Mouse (Mus musculus) embryo, embryonic 9.5 days (tissue): ENCODE results near the gene Cnnm2.
"Not testable (repeated sequence)": the region's sequence is repeated elsewhere in the genome, so short reads cannot be mapped to it uniquely, and the experiment has no call there.

Experiments
- DNase-seq: peaks from one replicate; pipeline ENCODE4 v3.0.0-alpha.2; 2017; ENCODE audit errors: extremely low spot score

Cnnm2 gene

DNA sequence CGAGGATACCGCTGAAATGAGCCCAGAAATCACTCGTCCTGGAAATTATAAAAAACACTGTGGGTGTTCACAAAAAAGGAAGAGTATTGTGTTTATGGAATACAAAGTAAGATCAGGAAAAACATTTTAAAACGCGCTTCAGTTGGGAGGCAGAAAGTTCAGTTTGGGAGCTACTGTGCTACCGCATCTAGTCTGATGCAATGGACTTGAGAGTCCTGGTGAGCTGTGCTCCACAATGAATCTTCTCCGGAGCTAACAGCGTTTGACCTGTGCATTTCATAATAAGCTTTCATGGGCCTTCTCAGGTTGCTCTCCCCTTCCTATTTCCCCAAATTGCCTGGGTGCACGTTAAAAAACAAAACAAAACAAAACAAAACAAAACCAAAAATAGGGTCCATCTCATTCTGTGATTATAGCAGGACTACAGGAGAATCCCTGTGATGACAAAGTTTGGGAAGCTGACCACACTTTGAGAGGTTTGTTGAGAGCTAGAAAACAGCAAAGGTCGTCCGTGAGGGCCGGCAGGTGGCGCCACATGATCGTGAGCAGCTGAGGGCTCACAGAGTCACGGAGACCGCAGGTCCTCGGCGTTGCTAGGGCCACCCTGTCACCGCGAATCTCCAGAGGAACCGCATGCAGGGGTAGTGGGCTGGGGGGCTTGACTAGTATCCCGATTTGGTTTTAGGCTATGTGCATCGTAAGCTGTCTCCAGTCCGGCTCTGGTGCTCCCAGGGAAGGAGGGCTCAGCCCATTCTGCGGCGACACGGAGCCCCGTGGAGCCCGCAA is 828 bp upstream of the Cnnm2 start:
- peak; percentile 79 for DNase-seq

DNA sequence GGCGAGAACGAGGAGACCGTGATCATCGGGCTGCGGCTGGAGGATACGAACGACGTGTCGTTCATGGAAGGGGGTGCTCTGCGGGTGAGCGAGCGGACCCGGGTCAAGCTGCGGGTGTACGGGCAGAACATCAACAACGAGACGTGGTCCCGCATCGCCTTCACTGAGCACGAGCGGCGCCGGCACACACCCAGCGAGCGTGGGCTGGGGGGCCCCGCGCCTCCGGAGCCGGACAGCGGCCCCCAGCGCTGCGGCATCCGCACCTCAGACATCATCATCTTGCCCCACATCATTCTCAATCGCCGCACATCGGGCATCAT is 535 bp downstream of the Cnnm2 start:
- no peak for DNase-seq

DNA sequence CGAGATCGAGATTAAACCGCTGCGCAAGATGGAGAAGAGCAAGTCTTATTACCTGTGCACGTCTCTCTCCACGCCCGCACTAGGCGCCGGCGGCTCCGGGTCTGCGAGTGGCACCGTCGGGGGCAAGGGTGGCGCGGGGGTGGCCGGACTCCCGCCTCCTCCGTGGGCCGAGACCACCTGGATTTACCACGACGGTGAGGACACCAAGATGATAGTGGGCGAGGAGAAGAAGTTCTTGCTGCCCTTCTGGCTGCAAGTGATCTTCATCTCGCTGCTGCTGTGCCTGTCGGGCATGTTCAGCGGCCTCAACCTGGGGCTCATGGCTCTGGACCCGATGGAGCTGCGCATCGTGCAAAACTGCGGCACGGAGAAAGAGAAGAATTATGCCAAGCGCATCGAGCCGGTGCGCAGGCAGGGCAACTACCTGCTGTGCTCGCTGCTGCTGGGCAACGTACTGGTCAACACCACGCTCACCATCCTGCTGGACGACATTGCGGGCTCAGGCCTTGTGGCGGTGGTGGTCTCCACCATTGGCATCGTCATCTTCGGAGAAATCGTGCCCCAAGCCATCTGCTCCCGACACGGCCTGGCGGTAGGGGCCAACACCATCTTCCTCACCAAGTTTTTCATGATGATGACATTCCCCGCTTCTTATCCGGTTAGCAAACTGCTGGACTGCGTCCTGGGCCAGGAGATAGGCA is 1.0 kb downstream of the Cnnm2 start:
- peak; percentile 54 for DNase-seq

DNA sequence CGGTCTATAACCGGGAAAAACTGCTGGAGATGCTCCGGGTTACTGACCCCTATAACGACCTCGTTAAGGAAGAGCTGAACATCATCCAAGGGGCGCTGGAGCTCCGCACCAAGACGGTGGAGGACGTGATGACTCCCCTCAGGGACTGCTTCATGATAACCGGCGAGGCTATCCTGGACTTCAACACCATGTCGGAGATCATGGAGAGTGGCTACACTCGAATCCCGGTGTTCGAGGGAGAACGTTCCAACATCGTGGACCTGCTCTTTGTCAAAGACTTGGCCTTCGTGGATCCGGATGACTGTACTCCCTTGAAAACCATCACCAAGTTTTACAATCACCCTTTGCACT is 1.6 kb downstream of the Cnnm2 start:
- no peak for DNase-seq

DNA sequence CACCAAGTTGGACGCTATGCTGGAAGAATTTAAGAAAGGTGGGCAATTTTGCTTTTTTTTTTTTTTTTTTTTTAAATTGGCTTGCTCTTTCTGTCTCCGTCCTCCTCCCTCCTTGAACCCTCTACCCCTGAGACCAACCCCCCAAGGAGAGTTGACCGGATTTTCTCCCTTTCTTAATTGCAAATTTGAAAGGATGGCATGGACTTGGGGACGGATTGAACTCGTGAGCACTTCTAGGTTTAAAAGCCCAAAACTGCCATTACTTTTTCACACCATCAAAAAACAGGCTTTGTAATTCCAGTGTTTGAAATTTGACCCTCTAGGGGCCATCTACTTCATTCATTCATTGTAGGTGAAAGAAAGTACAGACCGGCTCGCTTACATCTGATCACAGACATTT is 2.0 kb downstream of the Cnnm2 start:
- peak; percentile 24 for DNase-seq

DNA sequence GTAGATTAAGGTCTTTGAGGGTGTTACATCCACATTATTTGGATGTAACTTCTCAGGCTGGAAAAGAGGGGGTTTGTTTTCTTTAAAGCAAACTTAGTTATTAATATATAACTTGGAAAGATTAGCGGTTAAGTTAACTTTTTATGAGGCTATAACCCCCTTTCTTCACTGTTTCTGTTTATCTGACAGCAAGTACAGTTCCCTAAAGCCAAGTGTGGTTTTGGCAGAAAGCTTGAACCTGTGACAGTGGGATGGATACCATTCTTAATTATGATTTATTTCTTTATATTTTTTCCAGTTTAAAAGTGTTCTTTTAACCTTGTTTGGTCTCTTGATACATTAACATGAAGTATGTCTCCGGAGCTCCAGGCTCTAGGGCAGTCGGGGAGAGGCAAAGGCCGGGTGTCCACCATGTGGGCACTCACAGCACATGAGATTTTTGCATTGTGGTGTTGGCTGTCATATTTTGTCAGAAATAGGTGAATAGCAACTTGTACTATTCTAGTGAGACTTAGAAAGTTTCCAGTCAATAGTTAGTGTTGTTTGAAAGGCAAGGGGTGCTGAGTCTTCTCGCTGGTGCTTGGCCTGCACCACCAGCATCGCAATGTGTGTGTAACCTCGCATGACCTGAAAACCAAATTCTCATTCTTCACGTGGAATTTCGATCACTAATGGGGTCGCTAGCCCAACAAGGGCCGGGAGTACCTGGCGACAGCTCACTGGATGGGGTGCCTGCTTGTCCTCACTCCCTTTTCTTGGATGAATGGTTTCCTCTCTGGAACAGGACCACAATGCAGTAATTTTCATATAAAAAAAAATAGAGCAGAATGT is 2.8 kb downstream of the Cnnm2 start:
- DNase-seq = no peak

DNA sequence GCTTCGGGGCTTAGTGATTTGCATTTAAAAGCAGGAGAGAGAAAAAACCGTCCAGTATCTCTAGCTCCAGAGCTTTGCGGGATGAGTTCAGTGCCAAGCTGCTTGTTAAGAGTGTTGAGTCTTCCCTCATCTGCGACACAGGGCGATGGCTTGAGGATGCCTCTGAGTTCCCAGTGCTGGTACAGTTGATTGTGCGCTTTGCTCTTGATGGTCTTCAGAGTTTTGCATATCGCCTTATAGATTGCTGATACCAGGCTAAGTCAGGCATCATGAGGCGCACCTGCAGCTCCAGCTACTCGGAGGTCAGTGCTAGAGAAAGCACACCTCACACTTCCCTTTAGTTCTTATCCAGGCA is 3.3 kb downstream of the Cnnm2 start:
- no peak for DNase-seq

DNA sequence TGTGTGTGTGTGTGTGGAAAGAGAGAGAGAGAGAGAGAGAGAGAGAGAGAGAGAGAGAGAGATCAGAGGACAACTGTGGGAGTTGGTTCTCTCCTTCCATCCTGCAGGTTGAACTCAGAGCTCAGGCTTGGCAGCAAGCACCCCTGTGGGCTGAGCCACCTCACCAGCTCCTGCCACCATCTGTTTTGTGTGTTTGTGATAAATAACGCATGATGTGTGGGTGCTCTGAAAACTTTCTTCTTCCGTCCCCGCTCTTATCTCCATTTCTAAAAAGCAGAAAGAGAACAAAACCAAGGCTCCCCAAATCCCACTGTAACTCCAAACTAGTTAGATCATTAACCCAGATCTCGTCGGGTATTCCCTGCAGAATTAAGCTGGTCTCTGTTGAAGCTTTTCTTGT is 4.7 kb downstream of the Cnnm2 start:
- DNase-seq = no peak

DNA sequence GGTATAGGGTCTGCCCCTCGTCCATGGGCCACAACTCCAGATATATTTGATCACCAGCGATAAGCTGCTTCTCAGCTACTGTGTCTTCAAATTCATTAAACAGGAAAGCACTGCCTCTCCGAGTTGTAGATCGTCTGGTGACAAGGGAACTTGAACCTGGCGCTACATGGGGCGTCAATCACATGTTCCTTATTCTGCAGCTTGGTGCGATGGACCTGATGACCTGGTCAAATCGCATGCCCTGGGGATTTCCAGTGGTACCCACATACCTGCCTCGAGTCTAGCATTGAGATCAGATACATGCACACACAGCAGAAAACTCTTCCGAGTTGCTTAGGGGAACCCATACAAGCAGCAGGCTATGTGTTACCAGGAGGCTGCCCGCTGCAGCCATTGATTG is 8.4 kb downstream of the Cnnm2 start:
- DNase-seq = no peak

DNA sequence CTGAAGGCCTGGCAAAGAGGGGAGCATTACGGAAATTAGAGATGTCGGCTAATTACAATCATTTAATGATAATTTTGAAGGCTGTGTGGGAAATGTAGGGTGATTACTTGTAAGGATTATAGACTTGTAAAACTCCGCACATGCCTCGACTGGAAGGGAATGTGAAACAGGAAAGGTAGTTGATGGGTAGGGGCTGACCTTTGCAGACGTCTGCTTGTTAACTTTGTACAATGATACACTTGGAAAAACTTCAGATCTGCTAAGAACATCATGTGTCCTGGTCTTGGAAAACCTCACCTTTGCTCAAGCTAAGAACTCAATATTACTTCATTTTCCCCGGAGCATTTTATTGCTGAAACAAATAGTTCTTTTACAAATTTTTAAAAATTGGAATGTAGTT is 10.4 kb downstream of the Cnnm2 start:
- DNase-seq = no peak

DNA sequence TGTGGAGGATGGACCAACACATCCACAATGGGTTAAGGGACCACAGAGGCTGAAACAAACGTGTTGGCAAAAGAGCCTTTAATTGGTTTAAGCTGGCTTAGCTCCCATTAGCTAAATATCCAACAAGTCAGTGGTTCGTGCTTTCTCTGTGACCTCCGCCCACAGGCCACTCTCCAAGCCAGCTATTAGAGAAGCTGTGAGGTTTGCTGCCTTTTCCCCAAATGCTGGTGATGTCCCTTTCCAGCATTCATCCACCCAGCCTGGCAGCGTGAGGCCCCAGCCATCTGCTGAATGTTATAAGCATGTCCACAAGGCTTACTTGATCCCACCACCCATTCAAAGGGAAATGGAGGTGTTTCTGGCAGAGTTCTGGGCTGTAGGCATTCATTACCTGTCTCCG is 15.0 kb downstream of the Cnnm2 start:
- no peak for DNase-seq

DNA sequence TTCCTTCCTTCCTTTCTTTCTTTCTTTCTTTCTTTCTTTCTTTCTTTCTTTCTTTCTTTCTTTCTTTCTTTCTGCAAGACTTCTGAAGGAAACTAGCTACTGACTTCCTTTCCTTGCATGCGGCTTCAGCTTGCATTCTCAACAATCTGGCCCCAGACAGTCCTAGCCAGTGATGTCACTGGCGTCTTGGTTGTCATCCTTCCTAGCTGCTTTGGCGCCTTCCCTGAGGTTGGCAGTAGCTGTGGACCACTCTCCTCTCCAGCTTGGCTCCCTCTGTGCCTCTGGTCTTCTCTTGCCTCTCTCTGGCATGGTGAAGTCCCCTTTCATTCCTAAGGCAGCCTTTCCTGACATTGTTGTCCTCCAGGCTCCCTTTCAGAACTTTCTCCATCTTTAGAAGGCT is 15.5 kb downstream of the Cnnm2 start:
- DNase-seq = no peak

DNA sequence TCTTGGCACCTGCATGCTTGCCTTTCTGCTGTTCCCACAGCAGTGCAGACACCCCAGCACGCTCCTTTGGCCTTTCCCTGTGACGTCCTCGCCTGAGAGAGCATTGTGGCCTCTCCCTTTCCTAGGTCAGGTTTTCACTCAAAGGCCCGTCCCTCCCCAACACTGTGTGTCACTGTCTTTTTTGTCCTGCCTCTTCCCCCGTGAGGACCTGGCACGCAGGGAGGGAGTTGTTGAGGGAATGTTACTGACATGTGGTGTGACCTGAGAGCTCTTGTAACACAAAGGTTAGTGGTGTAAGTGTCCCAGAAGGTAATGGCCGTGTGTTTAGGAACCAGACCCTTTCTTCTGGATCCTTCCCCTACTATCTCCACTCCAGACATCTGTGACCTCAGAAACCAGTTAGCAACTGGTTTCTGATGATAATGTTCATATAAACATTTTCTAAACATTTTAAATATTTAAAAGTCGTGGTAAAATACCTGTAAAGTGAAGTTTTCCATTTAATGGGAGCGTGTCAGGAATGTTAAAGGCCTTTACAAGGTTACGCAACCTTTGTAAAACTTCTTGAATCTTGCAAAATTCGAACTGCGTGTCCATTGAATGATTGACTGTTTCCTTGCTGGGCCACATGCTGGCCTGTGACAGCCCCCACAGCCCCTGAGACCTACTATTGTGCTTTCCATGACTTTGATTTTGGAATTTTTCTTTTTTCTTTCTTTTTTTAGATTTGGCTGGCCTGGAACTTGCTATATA is 16.7 kb downstream of the Cnnm2 start:
- no peak for DNase-seq

DNA sequence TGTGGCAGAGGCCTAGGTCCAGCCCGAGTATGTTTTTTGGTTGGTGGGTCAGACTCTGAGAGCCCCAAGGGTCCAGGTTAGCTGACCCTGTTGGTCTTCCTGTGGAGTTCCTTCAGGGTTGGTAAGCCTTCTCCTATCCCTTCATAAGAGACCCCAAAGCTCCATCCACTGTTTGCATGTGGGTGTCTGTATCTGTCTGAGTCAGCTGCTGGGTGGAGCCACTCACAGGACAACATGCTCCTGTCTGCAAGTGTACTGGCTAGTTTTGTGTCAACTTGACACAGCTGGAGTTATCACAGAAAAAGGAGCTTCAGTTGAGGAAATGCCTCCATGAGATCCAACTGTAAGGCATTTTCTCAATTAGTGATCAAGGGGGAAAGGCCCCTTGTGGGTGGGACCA is 17.7 kb downstream of the Cnnm2 start:
- not testable (repeated sequence) for DNase-seq

DNA sequence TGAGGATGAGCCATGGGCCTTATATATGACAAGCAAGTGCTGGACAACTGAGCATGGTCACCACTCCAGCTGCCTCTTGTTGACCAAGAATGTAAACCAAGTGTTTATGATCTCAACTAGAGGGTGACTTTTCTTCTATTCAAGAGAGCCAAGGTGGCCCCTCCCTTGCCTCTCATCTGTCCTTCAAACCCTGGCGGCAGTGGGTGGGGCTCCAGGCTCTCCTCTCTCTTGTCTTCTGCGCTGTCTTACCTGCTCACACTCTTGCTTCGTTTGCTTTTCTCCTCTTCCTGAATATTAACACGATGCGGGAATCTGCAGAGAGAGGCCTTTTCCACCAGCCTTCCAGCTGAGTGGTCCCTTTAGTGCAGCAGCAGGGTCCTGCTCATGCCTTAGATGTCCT is 22.6 kb downstream of the Cnnm2 start:
- no peak for DNase-seq

DNA sequence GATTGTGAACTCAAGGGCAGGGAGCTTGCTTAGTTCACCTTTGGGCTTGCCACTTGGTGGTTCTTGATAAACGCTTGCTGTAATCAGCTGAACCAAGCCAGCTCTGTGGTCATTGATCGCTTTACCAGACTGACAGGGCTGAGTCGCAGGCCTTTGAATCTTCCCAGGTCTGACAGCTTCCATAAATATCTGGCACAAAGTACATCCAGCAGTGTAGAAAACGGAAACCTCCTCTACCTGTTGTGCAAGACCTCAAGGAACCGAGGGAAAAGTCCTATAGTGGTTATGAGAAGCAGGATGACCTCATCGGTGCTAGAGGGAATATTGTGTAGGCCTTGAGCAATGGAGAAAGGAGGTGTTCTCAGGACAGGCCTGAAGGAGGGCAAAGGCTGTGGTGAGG is 23.1 kb downstream of the Cnnm2 start:
- no peak for DNase-seq

DNA sequence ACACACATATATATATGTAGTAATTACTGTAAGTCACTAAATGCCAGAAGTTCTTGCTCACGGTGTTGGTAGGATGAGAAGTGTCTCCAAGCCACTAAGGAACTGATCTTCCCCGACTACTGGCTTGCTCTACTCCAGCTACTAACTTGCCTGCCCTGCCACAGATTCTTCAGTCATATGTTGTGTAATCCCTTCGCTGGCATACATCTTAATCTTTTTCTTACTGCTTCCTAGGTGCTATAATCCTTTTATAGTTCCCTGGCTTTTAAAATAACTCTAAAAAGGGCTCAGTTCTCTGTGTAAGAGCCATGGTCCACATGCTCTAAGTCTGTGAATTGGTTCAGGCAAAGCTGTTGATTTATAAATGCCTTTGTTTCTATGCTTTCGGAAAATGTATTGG is 24.2 kb downstream of the Cnnm2 start:
- DNase-seq = no peak

DNA sequence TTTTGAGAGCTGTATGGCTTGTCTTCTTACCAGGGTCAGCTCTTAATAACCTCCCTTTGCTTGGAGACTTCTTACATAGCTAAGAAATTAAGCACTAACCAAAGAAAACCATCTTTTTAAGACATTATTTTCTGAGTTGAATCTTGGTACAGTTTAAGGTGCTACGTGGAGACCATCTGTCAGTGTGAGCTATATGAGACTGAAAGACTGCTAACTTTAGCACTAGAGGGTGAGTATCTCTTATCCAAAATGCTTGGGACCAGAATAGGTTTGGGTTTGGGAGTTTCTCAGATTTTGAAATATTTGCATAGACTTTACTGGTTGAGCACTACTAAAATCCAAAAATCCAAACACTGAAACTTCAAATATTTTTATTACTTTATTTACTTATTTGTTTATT is 28.4 kb downstream of the Cnnm2 start:
- no peak for DNase-seq

DNA sequence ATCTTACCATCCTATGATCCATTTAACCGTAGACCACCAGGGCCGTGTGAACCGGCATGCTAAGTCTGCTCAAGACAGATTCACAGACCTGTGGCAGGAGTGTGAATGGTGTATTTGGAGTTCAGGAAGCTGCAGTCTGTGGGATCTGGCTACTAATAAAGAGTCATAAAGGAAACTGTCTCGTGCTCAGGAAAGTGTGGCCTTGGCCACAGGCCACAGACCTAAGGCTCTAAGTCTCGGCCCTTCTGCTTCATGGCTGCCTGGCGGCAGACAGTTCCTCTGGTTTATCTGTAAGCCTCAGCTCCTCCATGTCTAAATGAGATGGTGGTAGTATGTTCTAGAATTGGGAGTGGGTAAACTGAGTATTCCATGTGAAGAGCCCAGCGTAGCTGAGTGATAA is 30.0 kb downstream of the Cnnm2 start:
- DNase-seq = no peak

DNA sequence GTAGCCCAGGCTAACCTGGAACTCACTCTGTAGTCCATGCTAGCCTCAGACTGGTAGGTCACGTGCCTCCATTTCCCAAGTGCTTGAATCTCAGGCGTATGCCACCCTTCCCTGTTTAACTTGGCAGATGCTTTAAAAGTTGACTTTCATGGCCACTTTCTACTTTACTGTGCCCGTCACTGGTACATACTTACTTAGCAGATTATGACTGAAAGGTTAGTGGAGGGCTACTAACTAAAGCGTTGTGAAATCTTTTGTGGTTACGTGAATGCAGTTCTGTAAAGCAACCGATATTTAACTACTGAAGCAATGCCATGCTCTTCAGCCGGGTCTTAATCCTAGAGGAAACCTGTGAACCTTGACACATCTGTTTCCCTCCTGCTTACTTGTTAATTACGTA is 30.5 kb downstream of the Cnnm2 start:
- no peak for DNase-seq

DNA sequence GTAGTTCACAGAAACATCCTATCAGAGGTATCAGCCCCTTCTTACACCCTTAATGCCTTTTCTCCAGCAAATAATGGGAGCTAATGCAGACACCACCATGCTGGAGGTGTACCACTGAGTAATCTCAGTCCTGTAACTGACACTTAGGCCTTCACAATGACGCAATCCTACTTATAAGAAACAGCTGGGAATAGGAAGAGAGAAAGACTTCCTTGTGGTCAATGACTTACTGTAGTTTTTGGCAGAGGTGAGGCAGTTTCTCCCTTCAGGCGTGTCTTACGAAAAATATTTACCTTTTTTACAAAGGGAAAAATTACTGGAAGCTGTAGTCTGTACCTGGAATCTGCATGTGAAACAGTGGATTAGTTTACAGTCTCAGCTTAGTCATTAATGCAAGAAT is 31.1 kb downstream of the Cnnm2 start:
- no peak for DNase-seq

DNA sequence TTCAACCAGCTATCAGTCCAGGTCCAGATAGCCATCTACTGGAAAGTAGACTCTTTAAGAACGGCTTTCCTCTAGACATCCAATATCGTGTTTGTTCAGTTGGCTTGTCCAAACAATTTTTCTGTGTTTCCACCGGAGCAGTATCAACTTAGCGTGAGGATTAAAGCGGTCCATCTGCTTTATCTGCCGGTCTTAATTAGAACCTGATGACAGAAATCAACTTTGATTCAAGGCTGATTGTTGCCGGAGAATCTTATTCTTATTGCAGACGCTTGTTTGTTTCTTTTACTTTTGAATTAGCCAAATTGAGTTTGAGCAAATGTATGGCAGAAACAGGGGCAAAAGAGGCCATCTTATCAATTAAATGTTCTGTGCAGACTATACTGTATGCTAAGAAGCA is 32.8 kb downstream of the Cnnm2 start:
- no peak for DNase-seq
